Mouse (Mus musculus) CH12.LX (cell line): Measurements from ENCODE around the gene Dupd1. TPM values are rescaled to one million over a fixed set of nuclear protein-coding genes. Genes with fewer than 3 reads are reported as not detected.

ENCODE experiments used
- DNase-seq: peaks from one replicate; pipeline ENCODE4 v3.0.0-alpha.2; 2013; ENCODE audit errors: extremely low read depth
- H3K27ac ChIP-seq: 2 replicates; pipeline ENCODE4 v1.5.1; 2012; ENCODE audit warnings: low read depth, mild to moderate bottlenecking, control low read depth, moderate library complexity; ENCODE audit not compliant: insufficient read depth
- H3K27me3 ChIP-seq: replicated peaks from 2 replicates; pipeline ENCODE3; 2012; ENCODE audit warnings: inconsistent platforms
- H3K36me3 ChIP-seq, 2 experiments: replicated peaks in 1 of 2; 2 replicates each; pipeline versions ENCODE3 to v1.6.1; 2012; ENCODE audit warnings: inconsistent platforms in 1 of 2, low read length in 1 of 2, mild to moderate bottlenecking in 1 of 2, mixed read lengths in 1 of 2, moderate library complexity in 1 of 2; ENCODE audit not compliant: control insufficient read depth in 1 of 2, insufficient read depth in 1 of 2
- H3K4me1 ChIP-seq, 2 experiments: 2 replicates each; pipeline ENCODE4 v1.6.1; 2012; ENCODE audit warnings: inconsistent platforms in 1 of 2, moderate library complexity in 1 of 2; ENCODE audit not compliant: insufficient read depth in 2 of 2, control insufficient read depth in 1 of 2
- H3K4me2 ChIP-seq: 2 replicates; pipeline ENCODE4 v1.6.1; 2012; ENCODE audit warnings: low read depth, mild to moderate bottlenecking, control low read depth; ENCODE audit not compliant: poor library complexity, insufficient read depth, severe bottlenecking
- H3K4me3 ChIP-seq, 3 experiments: fragments of 150-350 bp in 1 of 3; sonication (generic) in 1 of 3; replicated peaks in 1 of 3; 2 replicates each; pipeline versions ENCODE3 to v1.5.1; 2011 to 2012; ENCODE audit warnings: low read depth in 2 of 3, low read length in 2 of 3, mild to moderate bottlenecking in 2 of 3, moderate library complexity in 2 of 3, control low read depth in 1 of 3, improper control_type of control experiment in 1 of 3, inconsistent platforms in 1 of 3, mixed read lengths in 1 of 3; ENCODE audit not compliant: poor library complexity in 1 of 3
- H3K79me2 ChIP-seq: replicated peaks from 2 replicates; pipeline ENCODE4 v1.6.1; 2012; ENCODE audit warnings: mild to moderate bottlenecking, moderate library complexity; ENCODE audit not compliant: control insufficient read depth, poor library complexity, insufficient read depth, severe bottlenecking; ENCODE audit errors: extremely low read depth
- H3K9ac ChIP-seq: 2 replicates; pipeline ENCODE4 v1.6.1; 2012; ENCODE audit warnings: low read depth, mild to moderate bottlenecking, control low read depth, moderate library complexity; ENCODE audit not compliant: insufficient read depth
- H3K9me3 ChIP-seq: replicated peaks from 2 replicates; pipeline ENCODE3; 2012; ENCODE audit warnings: low read length, inconsistent platforms, mixed read lengths
- CHD2 ChIP-seq: IDR thresholded peaks from 2 replicates; pipeline ENCODE4 v1.6.1; 2011; ENCODE audit warnings: low read length, improper control_type of control experiment
- E2F4 ChIP-seq: IDR thresholded peaks from 2 replicates; pipeline ENCODE4 v1.6.1; 2011; ENCODE audit warnings: low read depth, low read length, improper control_type of control experiment; ENCODE audit not compliant: insufficient replicate concordance
- ETS1 ChIP-seq: conservative IDR thresholded peaks from 2 replicates; pipeline ENCODE4 v1.6.1; 2012; ENCODE audit warnings: low read depth, mild to moderate bottlenecking, inconsistent platforms, low read length, improper control_type of control experiment, moderate library complexity
- JUN ChIP-seq: IDR thresholded peaks from 2 replicates; pipeline ENCODE4 v1.6.1; 2011; ENCODE audit warnings: low read depth, mild to moderate bottlenecking, low read length, improper control_type of control experiment, moderate library complexity; ENCODE audit not compliant: insufficient read depth
- KAT2A ChIP-seq: IDR thresholded peaks from 2 replicates; pipeline ENCODE4 v1.6.1; 2012; ENCODE audit warnings: low read length, improper control_type of control experiment, inconsistent platforms; ENCODE audit not compliant: insufficient replicate concordance
- MAFK ChIP-seq: IDR thresholded peaks from 2 replicates; pipeline ENCODE4 v1.6.1; 2011; ENCODE audit warnings: low read length, improper control_type of control experiment; ENCODE audit not compliant: insufficient replicate concordance
- MEF2A ChIP-seq: IDR thresholded peaks from 2 replicates; pipeline ENCODE4 v1.6.1; 2014; ENCODE audit warnings: low read depth, mild to moderate bottlenecking, inconsistent platforms, low read length, improper control_type of control experiment, borderline replicate concordance
- MXI1 ChIP-seq: IDR thresholded peaks from 2 replicates; pipeline ENCODE4 v1.6.1; 2011; ENCODE audit warnings: mild to moderate bottlenecking, low read depth, low read length, improper control_type of control experiment
- MYC ChIP-seq: IDR thresholded peaks from 2 replicates; pipeline ENCODE4 v1.6.1; 2011; ENCODE audit warnings: low read depth, mild to moderate bottlenecking, improper control_type of control experiment, low read length
- PAX5 ChIP-seq: IDR thresholded peaks from 2 replicates; pipeline ENCODE4 v1.6.1; 2012; ENCODE audit warnings: low read length, inconsistent platforms, mixed read lengths
- POLR2A ChIP-seq: IDR thresholded peaks from 2 replicates; pipeline ENCODE4 v1.6.1; 2011; ENCODE audit warnings: low read depth, mild to moderate bottlenecking, improper control_type of control experiment, low read length
- RCOR1 ChIP-seq: conservative IDR thresholded peaks from 2 replicates; pipeline ENCODE4 v1.6.1; 2012; ENCODE audit warnings: low read depth, mild to moderate bottlenecking, inconsistent platforms, low read length, improper control_type of control experiment
- SMC3 ChIP-seq: IDR thresholded peaks from 2 replicates; pipeline ENCODE4 v1.6.1; 2011; ENCODE audit warnings: low read depth, low read length, improper control_type of control experiment
- TBP ChIP-seq: conservative IDR thresholded peaks from 2 replicates; pipeline ENCODE4 v1.6.1; 2011; ENCODE audit warnings: low read depth, low read length, improper control_type of control experiment
- TCF12 ChIP-seq: IDR thresholded peaks from 2 replicates; pipeline ENCODE4 v1.6.1; 2014; ENCODE audit warnings: low read depth, mild to moderate bottlenecking, inconsistent platforms, low read length, improper control_type of control experiment
- USF1 ChIP-seq: IDR thresholded peaks from 2 replicates; pipeline ENCODE4 v1.6.1; 2014; ENCODE audit warnings: low read depth, mild to moderate bottlenecking, inconsistent platforms, low read length, improper control_type of control experiment
- USF2 ChIP-seq: conservative IDR thresholded peaks from 2 replicates; pipeline ENCODE4 v1.6.1; 2011; ENCODE audit warnings: low read depth, low read length, improper control_type of control experiment
- ZC3H11A ChIP-seq: IDR thresholded peaks from 2 replicates; pipeline ENCODE4 v1.6.1; 2012; ENCODE audit warnings: low read depth, mild to moderate bottlenecking, inconsistent platforms, low read length, improper control_type of control experiment
- ZKSCAN1 ChIP-seq: IDR thresholded peaks from 2 replicates; pipeline ENCODE4 v1.6.1; 2012; ENCODE audit warnings: low read depth, inconsistent platforms, low read length, improper control_type of control experiment, borderline replicate concordance
- ZNF384 ChIP-seq: IDR thresholded peaks from 2 replicates; pipeline ENCODE4 v1.6.1; 2012; ENCODE audit warnings: low read depth, low read length, improper control_type of control experiment, inconsistent platforms
- dilution Hi-C: fragments of 300-500 bp; cut with MboI; formaldehyde crosslinking; loops from 2 replicates; pipeline ENCODE4 v1.14.3; 2020; ENCODE audit warnings: low sequenced_read_pairs; ENCODE audit not compliant: extremely low pct_unique_long_range_greater_than_20kb, extremely low pct_ligation_motif_present
- in situ Hi-C: fragments of 300-500 bp; cut with MboI; formaldehyde crosslinking; loops from 3 replicates; pipeline ENCODE4 v1.14.3; 2019; ENCODE audit warnings: low sequenced_read_pairs, low pct_ligation_motif_present, low pct_unique_long_range_greater_than_20kb, mixed read lengths
- polyA plus RNA-seq: library from polyadenylated mRNA; unstranded; fragments of >175 nt; gene quantifications from 2 replicates; pipeline ENCODE4 v1.2.1, GENCODE M21; 2012; ENCODE audit warnings: low read depth; ENCODE audit not compliant: insufficient read length
- total RNA-seq, 2 experiments: library from RNA; depleted of rRNA; stranded (reverse); fragments of 300-350 nt in 1 of 2; fragments of >200 nt in 1 of 2; gene quantifications; 2 replicates each; pipeline ENCODE4 v1.2.3; 2012 to 2014

Dupd1 gene
- total and polyA plus RNA-seq, 3 experiments, result not detected

- no peak overlapping the region for H3K9ac ChIP-seq
- peaks cover 2 to 9% of the 10 kb centered on the region in 2 experiments; a peak in 2 of 4 replicates for H3K4me1 ChIP-seq
- TF ChIP-seq KAT2A (no peak), MAFK (no peak)
- in situ Hi-C loops (no loop called here), dilution Hi-C loops (no loop called here)
- no peaks in the 10 kb centered on the region for H3K79me2 ChIP-seq
- no peak overlapping the region for H3K4me2 ChIP-seq
- H3K36me3 ChIP-seq, result no peaks in the 10 kb centered on the region
- DNase-seq, result no peak
- no peaks in the 10 kb centered on the region for H3K27me3 ChIP-seq
- no peak overlapping the region for H3K4me3 ChIP-seq
- no peaks in the 10 kb centered on the region for H3K9me3 ChIP-seq
- H3K27ac ChIP-seq, result no peak overlapping the region
Observed at GRCm38 (mm10) chr14:21703255-21703654, 11.1 kb downstream of the Dupd1 start.

- no peaks in the 10 kb centered on the region for H3K27me3 ChIP-seq
- no peak for TF ChIP-seq RCOR1
- in situ Hi-C loops (no loop called here), dilution Hi-C loops (no loop called here)
- no peak overlapping the region for H3K4me2 ChIP-seq
- DNase-seq, result no peak
- H3K36me3 ChIP-seq, result no peaks in the 10 kb centered on the region
- H3K9ac ChIP-seq, result no peak overlapping the region
- H3K4me1 ChIP-seq, result peaks cover 2 to 9% of the 10 kb centered on the region in 2 experiments; a peak in 2 of 4 replicates
- H3K4me3 ChIP-seq, result no peak overlapping the region
- H3K9me3 ChIP-seq, result no peaks in the 10 kb centered on the region
- no peak overlapping the region for H3K27ac ChIP-seq
- H3K79me2 ChIP-seq, result no peaks in the 10 kb centered on the region
Observed at GRCm38 (mm10) chr14:21702691-21703090, 11.7 kb downstream of the Dupd1 start.

DNA sequence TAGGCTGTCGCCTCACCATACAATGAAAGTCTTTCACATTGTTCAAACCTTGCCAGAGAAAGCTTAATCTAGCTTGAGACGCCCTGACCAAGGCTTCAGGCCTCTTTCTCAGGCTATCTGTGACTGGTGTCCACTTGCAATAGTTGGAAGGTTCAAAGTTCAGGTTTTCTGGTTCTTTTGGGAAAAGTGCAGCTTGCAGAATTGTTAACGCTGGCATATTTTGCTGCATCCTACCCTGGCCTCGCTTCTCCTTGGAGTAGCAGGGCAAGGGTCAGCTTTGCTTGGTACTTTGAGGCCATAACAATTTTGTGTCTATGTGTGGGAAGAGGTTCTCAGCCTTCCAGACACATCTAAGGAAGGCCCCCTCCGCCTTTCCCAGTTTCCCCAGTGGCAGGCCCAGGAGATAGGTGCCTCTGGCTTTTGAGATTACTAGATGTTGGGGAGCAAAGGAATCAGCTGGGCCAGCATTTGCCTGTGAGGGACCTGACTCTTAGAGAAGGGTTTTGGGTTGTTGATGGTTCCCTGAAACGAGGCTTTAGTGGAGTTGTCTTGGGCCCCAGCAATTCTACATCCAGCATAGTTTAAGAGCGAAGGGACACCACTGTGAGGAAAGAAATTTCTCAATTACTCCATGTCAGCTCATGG, 18.1 kb downstream of the Dupd1 start:
- dilution Hi-C loops, result no loop called here
- H3K79me2 ChIP-seq, result no peaks in the 10 kb centered on the region

DNA sequence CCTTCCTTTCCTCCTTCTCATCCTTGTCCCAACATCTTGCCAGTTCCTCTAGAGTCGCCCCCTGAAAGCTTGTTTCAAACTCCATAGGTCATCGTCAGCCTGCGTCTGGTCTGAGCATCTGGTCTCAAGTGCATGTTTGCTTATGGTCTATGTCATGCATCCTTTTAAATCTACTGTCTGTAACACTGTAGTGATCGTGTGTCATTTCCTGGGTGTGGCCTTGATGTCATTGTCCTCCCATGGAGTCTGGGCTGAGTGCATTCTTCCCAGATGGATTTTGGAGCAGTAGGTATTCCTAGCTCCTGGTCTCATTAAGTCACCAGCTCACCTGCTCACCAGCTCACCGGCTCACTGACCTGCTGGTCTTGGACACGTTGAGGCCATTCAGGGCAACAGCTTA, 19.4 kb downstream of the Dupd1 start:
- Histone ChIP-seq H3K36me3 (no peaks in the 10 kb centered on the region), H3K4me2 (no peak overlapping the region), H3K27me3 (no peaks in the 10 kb centered on the region), H3K4me3 (no peak overlapping the region), H3K4me1 (peaks cover 3 to 4% of the 10 kb centered on the region in 2 experiments; a peak in 1 of 4 replicates), H3K9me3 (peaks cover 3% of the 10 kb centered on the region), H3K9ac (no peak overlapping the region), H3K27ac (no peak overlapping the region), H3K79me2 (no peaks in the 10 kb centered on the region)
- DNase-seq, result no peak
- in situ Hi-C loops, result no loop called here
- dilution Hi-C loops, result no loop called here
- no peak for TF ChIP-seq SMC3
- no peak for TF ChIP-seq MEF2A
- no peak for TF ChIP-seq PAX5
- no peak for TF ChIP-seq TBP
- no peak for TF ChIP-seq MYC
- TF ChIP-seq USF2, result no peak
- TF ChIP-seq MXI1, result no peak
- TF ChIP-seq ZNF384, result no peak
- no peak for TF ChIP-seq POLR2A
- no peak for TF ChIP-seq TCF12
- no peak for TF ChIP-seq CHD2
- TF ChIP-seq JUN, result no peak
- TF ChIP-seq ETS1, result no peak
- TF ChIP-seq ZC3H11A, result no peak
- no peak for TF ChIP-seq USF1

More for the DNA sequence above, 18.1 kb downstream of the Dupd1 start:
- Histone ChIP-seq H3K4me1 (peaks cover 3 to 4% of the 10 kb centered on the region in 2 experiments; a peak in 1 of 4 replicates), H3K36me3 (no peaks in the 10 kb centered on the region), H3K9ac (no peak overlapping the region), H3K27me3 (no peaks in the 10 kb centered on the region), H3K4me2 (no peak overlapping the region), H3K4me3 (no peak overlapping the region), H3K9me3 (peaks cover 3% of the 10 kb centered on the region), H3K27ac (no peak overlapping the region)
- DNase-seq, result no peak
- in situ Hi-C loops, result no loop called here
- TF ChIP-seq ZKSCAN1 (no peak), USF2 (no peak), E2F4 (no peak), MYC (no peak)
